Mouse (Mus musculus): Measurements from ENCODE around the gene Tmem136.

GRCm38 (mm10) chr9:43070566-43070965 is 45.8 kb downstream of the Tmem136 start:
- TF ChIP-seq USF1 (IDR thresholded peaks at IDR 0.05; ENCODE audit: low read depth) (no peak), POLR2A (IDR thresholded peaks at IDR 0.05; ENCODE audit: insufficient read length, low read depth) (no peak), MAX (IDR thresholded peaks at IDR 0.05; ENCODE audit: low read depth) (no peak), E2F4 (IDR thresholded peaks at IDR 0.05; ENCODE audit: insufficient read depth) (no peak), TCF12 (IDR thresholded peaks at IDR 0.05; ENCODE audit: insufficient read depth, poor library complexity, severe bottlenecking) (no peak), REST (IDR thresholded peaks at IDR 0.05; ENCODE audit: insufficient read depth, insufficient read length) (no peak), MYOG (IDR thresholded peaks at IDR 0.05; ENCODE audit: control insufficient read depth in 1 of 3, insufficient read depth in 1 of 3, insufficient read length in 2 of 3, low read depth in 2 of 3) (no peak), CEBPB (IDR thresholded peaks at IDR 0.05; ENCODE audit: insufficient read depth, poor library complexity, severe bottlenecking) (no peak)

All from myocyte (in vitro differentiated cells).